Mouse (Mus musculus) MEL (cell line): ENCODE measurements around the gene Rsrc1.

Experiments
- CTCF ChIP-seq, 3 experiments: IDR thresholded peaks in 2 of 3; conservative IDR thresholded peaks in 1 of 3; 2 replicates each; pipeline ENCODE4 v1.5.1; 2011 to 2012; ENCODE audit warnings: low read length in 3 of 3, low read depth in 2 of 3, mild to moderate bottlenecking in 2 of 3, improper control_type of control experiment in 1 of 3, inconsistent platforms in 1 of 3, mixed read lengths in 1 of 3, moderate library complexity in 1 of 3; ENCODE audit not compliant: control insufficient read depth in 1 of 3, insufficient read depth in 1 of 3, poor library complexity in 1 of 3, severe bottlenecking in 1 of 3
- EP300 ChIP-seq, 2 experiments: IDR thresholded peaks; 2 replicates each; pipeline ENCODE4 v1.6.1; 2011; ENCODE audit warnings: improper control_type of control experiment in 2 of 2, low read length in 2 of 2, low read depth in 1 of 2, mild to moderate bottlenecking in 1 of 2
- GATA1 ChIP-seq: IDR thresholded peaks from 2 replicates; pipeline ENCODE4 v1.6.1; 2011; ENCODE audit warnings: low read depth, low read length, improper control_type of control experiment
- MEF2A ChIP-seq: IDR thresholded peaks from 2 replicates; pipeline ENCODE4 v1.6.1; 2014; ENCODE audit warnings: low read depth, mild to moderate bottlenecking, inconsistent platforms, low read length, improper control_type of control experiment; ENCODE audit not compliant: poor library complexity, insufficient replicate concordance, severe bottlenecking; ENCODE audit errors: extremely low read depth
- USF1 ChIP-seq: IDR thresholded peaks from 2 replicates; pipeline ENCODE4 v1.6.1; 2014; ENCODE audit warnings: low read depth, mild to moderate bottlenecking, inconsistent platforms, low read length, improper control_type of control experiment, moderate library complexity
- ZC3H11A ChIP-seq: IDR thresholded peaks from 2 replicates; pipeline ENCODE4 v1.6.1; 2012; ENCODE audit warnings: low read depth, mild to moderate bottlenecking, inconsistent platforms, low read length, improper control_type of control experiment

DNA sequence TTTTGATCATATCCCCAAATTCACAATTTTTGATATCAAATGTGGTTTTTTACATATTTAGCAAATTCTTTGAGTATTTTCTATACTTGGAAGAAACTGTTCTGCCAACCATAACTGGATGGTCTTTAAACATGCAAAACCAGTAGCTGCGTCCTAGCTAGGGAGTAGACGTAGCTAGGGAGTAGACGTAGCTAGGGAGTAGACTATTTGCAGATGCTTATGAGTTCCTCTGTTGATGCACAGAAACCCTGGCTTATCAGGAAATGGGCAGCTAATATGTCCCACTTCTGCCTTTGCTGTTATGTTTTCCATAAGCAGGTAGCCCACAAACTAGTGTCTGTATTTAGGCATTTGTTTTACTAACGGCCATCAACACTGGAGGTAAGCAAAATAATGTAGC is 298.6 kb downstream of the Rsrc1 start:
- TF ChIP-seq CTCF (IDR thresholded peaks at IDR 0.05 in 2 of 3, conservative IDR thresholded peaks at IDR 0.05 in 1 of 3; ENCODE audit: control insufficient read depth in 1 of 3, insufficient read depth in 1 of 3, low read depth in 2 of 3, low read length in 3 of 3, poor library complexity in 1 of 3, severe bottlenecking in 1 of 3) (no peak), MEF2A (no peak), EP300 (IDR thresholded peaks at IDR 0.05; ENCODE audit: low read depth in 1 of 2, low read length in 2 of 2) (no peak), USF1 (no peak), ZC3H11A (no peak), GATA1 (no peak)
